Mouse (Mus musculus): ENCODE results near the gene Lamtor2. TPM values are rescaled to one million over a fixed set of nuclear protein-coding genes. Genes with fewer than 3 reads are reported as not detected.

The Lamtor2 gene
- total RNA-seq, 2 experiments from 2014 or later = 103 to 106 TPM

Small RNA genes within 50 kb of the gene (microRNA-seq; reads per million reads assigned to microRNA genes)
- not detected for gene Mir1905

Other genes with a start within 250 kb of the Lamtor2 start
- gene Glmp, start 228.1 kb downstream of the Lamtor2 start, total RNA-seq (2021) = 100 to 1,000 TPM in 1 of 2 experiments, 10 to 100 TPM in 1; 90.8 to 101 TPM
- 1 to 10 TPM in 1 of 2 experiments, under 1 TPM in 1; 0.41 to 1.8 TPM for gene Tmem79, start 216.9 kb downstream of the Lamtor2 start, total RNA-seq (2021)
- gene Smg5, start 216.8 kb downstream of the Lamtor2 start, total RNA-seq (2021) = 10 to 100 TPM; 68.3 to 82.9 TPM
- gene Paqr6, start 188.5 kb downstream of the Lamtor2 start, total RNA-seq (2021) = 1 to 10 TPM; 6.9 to 8.4 TPM
- gene Bglap3, start 180.3 kb downstream of the Lamtor2 start, total RNA-seq (2021) = 1 to 10 TPM in 1 of 2 experiments, not detected in 1; 1.8 TPM
- gene Bglap2, start 174.4 kb downstream of the Lamtor2 start, total RNA-seq (2021) = 1 to 10 TPM; 2.6 to 2.7 TPM
- 1 to 10 TPM in 1 of 2 experiments, not detected in 1; 1.8 TPM for gene Bglap, start 168.6 kb downstream of the Lamtor2 start, total RNA-seq (2021)
- gene Pmf1, start 142.7 kb downstream of the Lamtor2 start, total RNA-seq (2021) = 1 to 10 TPM; 6.0 to 7.3 TPM
- 10 to 100 TPM; 77.1 to 84.0 TPM for gene Slc25a44, start 127.9 kb downstream of the Lamtor2 start, total RNA-seq (2021)
- gene Sema4a, start 91.9 kb downstream of the Lamtor2 start, total RNA-seq (2021) = 10 to 100 TPM; 52.2 to 66.7 TPM
- 10 to 100 TPM; 47.1 to 57.3 TPM for gene Lmna, start 43.1 kb downstream of the Lamtor2 start, total RNA-seq (2021)
- 1 to 10 TPM; 2.6 to 2.9 TPM for gene Mex3a, start 20.7 kb downstream of the Lamtor2 start, total RNA-seq (2021)
- not detected for gene Rab25, start 4.8 kb downstream of the Lamtor2 start, total RNA-seq (2021)
- gene Ubqln4, start 684 bp upstream of the Lamtor2 start, total RNA-seq (2021) = 100 to 1,000 TPM; 129 to 137 TPM
- 10 to 100 TPM; 90.4 to 94.5 TPM for gene Ssr2, start 22.8 kb upstream of the Lamtor2 start, total RNA-seq (2021)
- gene Arhgef2, start 52.9 kb upstream of the Lamtor2 start, total RNA-seq (2021) = 100 to 1,000 TPM; 250 to 281 TPM
- not detected for gene Rxfp4, start 100.1 kb upstream of the Lamtor2 start, total RNA-seq (2021)
- 10 to 100 TPM; 42.4 to 63.2 TPM for gene Khdc4, start 132.7 kb upstream of the Lamtor2 start, total RNA-seq (2021)
- 10 to 100 TPM; 47.9 to 51.3 TPM for gene Rit1, start 163.8 kb upstream of the Lamtor2 start, total RNA-seq (2021)
- gene Syt11, start 222.1 kb upstream of the Lamtor2 start, total RNA-seq (2021) = 100 to 1,000 TPM; 498 to 620 TPM

All from left cerebral cortex, postnatal 36 days (tissue).